Mouse (Mus musculus) liver, postnatal 0 days (tissue): ENCODE measurements around the gene Atg4a.

ENCODE experiments used
- CTCF ChIP-seq: sonication (generic); IDR thresholded peaks from 2 replicates; pipeline ENCODE4 v1.5.1; 2016; ENCODE audit warnings: antibody characterized with exemption, low read depth
- EP300 ChIP-seq: IDR thresholded peaks from 2 replicates; pipeline ENCODE4 v1.6.1; 2016; ENCODE audit warnings: antibody characterized with exemption, low read depth, mild to moderate bottlenecking

- peak; percentile 94 for TF ChIP-seq EP300
- TF ChIP-seq CTCF = no peak
Measured at GRCm38 (mm10) chrX:140953618-140954017, 3.1 kb upstream of the Atg4a start.
